Mouse (Mus musculus) testis, postnatal 10 days (tissue): Measurements from ENCODE around the gene C1qtnf5.

ENCODE experiments used
- DNase-seq: peaks from one replicate; pipeline ENCODE4 v3.0.0; 2021; ENCODE audit warnings: low spot score

C1qtnf5 gene

GRCm38 (mm10) chr9:44131276-44131590 lies 24.2 kb downstream of the C1qtnf5 start:
- no peak for DNase-seq

- DNase-seq = no peak
These were observed 25.2 kb downstream of the C1qtnf5 start for GRCm38 (mm10) chr9:44132200-44132599.

- DNase-seq = no peak
These were observed 26.2 kb downstream of the C1qtnf5 start for GRCm38 (mm10) chr9:44133287-44133686.

- peak; percentile 81 for DNase-seq
These were observed 27.2 kb downstream of the C1qtnf5 start, which contains the start of gene Mcam for GRCm38 (mm10) chr9:44134101-44134850. Mcam (plus strand) TSS chr9:44134469.

- peak; percentile 79 for DNase-seq
These were observed 28.0 kb downstream of the C1qtnf5 start for GRCm38 (mm10) chr9:44134851-44135730.

GRCm38 (mm10) chr9:44135731-44136411 lies 28.8 kb downstream of the C1qtnf5 start:
- no peak for DNase-seq

GRCm38 (mm10) chr9:44137846-44138245 lies 30.8 kb downstream of the C1qtnf5 start:
- DNase-seq = no peak

GRCm38 (mm10) chr9:44141951-44142350 lies 34.9 kb downstream of the C1qtnf5 start:
- no peak for DNase-seq

- DNase-seq = no peak
These were observed 36.4 kb downstream of the C1qtnf5 start for GRCm38 (mm10) chr9:44143421-44143820.

- DNase-seq = no peak
These were observed 37.1 kb downstream of the C1qtnf5 start for GRCm38 (mm10) chr9:44144023-44144717.

GRCm38 (mm10) chr9:44144718-44145060 lies 37.6 kb downstream of the C1qtnf5 start:
- no peak for DNase-seq

- DNase-seq = no peak
These were observed 40.2 kb downstream of the C1qtnf5 start for GRCm38 (mm10) chr9:44147290-44147689.
